ENCODE assay signal across 12 mouse cellular contexts in genomic region chr5:45472880-45473450, GRCm38 (mm10). TPM values are rescaled to one million over a fixed set of nuclear protein-coding genes. Genes with fewer than 3 reads are reported as not detected.
DNase-seq lines count a peak whose midpoint lies in the region; ATAC-seq and TF ChIP-seq lines count a peak whose summit lies in the region.
"Had no signal": no experiment of that assay in that cellular context is flagged by ENCODE, and none has a peak within 500 bp of the region (broad histone marks: within the 10 kb centered on the region; RNA-seq: fewer than 3 reads in every experiment).

No protein-coding gene starts in this region.

- H3K27ac ChIP-seq in forebrain, embryonic 16.5 days (ENCODE audit: low read length) = no peak overlapping the region
- no peak overlapping the region for H3K27ac ChIP-seq in forebrain, embryonic 12.5 days
- H3K27ac ChIP-seq in midbrain, embryonic 15.5 days = no peak overlapping the region
- no peak overlapping the region for H3K27ac ChIP-seq in midbrain, embryonic 16.5 days (ENCODE audit: low read length)
- peak overlapping the region; percentile 61; the same call in 1 of the 2 replicates for H3K27ac ChIP-seq in cortical plate, adult 2 months (ENCODE audit: insufficient read depth, low read length)

- H3K4me1 ChIP-seq in forebrain, embryonic 16.5 days (replicated peaks; ENCODE audit: control insufficient read depth, insufficient read depth, low read length) = peaks cover 12% of the 10 kb centered on the region
- peaks cover 8% of the 10 kb centered on the region for H3K4me1 ChIP-seq in forebrain, embryonic 12.5 days
- H3K4me1 ChIP-seq in midbrain, embryonic 15.5 days = no peaks in the 10 kb centered on the region
- no peaks in the 10 kb centered on the region; the same call in 1 of the 2 replicates for H3K4me1 ChIP-seq in midbrain, embryonic 16.5 days (ENCODE audit: control insufficient read depth, insufficient read depth, low read length)
- 0 out of 2 replicates have a peak, but pooled peaks cover 3% of the 10 kb centered on the region for H3K4me1 ChIP-seq in cortical plate, adult 2 months (ENCODE audit: control insufficient read depth, insufficient read depth, low read length)

- no peak overlapping the region for H3ac ChIP-seq in myocyte (ENCODE audit: control insufficient read depth, insufficient read length)

- TF ChIP-seq CTCF in cortical plate, adult 2 months (IDR thresholded peaks at IDR 0.05; ENCODE audit: extremely low read depth, insufficient read depth, low read length) = no peak

- no peaks in the 10 kb centered on the region for H3K36me3 ChIP-seq in forebrain, embryonic 16.5 days (ENCODE audit: control insufficient read depth, insufficient read depth)
- no peaks in the 10 kb centered on the region for H3K36me3 ChIP-seq in forebrain, embryonic 12.5 days (replicated peaks)
- H3K36me3 ChIP-seq in midbrain, embryonic 15.5 days (replicated peaks) = no peaks in the 10 kb centered on the region
- no peaks in the 10 kb centered on the region for H3K36me3 ChIP-seq in midbrain, embryonic 16.5 days (ENCODE audit: control insufficient read depth, insufficient read depth, low read length)
- H3K36me3 ChIP-seq in myocyte (ENCODE audit: control insufficient read depth, insufficient read depth) = no peaks in the 10 kb centered on the region

- no peak for DNase-seq in kidney, adult 8-10 months
- DNase-seq in kidney, postnatal 36 days = no peak
- DNase-seq: cerebellum, postnatal 36 days; thymus, postnatal 14 days had no signal

- WGBS in forebrain, embryonic 16.5 days = 33% methylated on average over 7 of the region's 7 CpGs
- 51% methylated on average over 7 of the region's 7 CpGs for WGBS in forebrain, embryonic 12.5 days
- 49% methylated on average over 7 of the region's 7 CpGs for WGBS in midbrain, embryonic 15.5 days
- 53% methylated on average over 7 of the region's 7 CpGs for WGBS in midbrain, embryonic 16.5 days

- TF ChIP-seq POLR2A in cortical plate, adult 2 months (IDR thresholded peaks at IDR 0.05; ENCODE audit: extremely low read depth, insufficient read depth, low read length) = no peak
- TF ChIP-seq POLR2A in myocyte (IDR thresholded peaks at IDR 0.05; ENCODE audit: insufficient read length, low read depth) = no peak

- H3K27me3 ChIP-seq in forebrain, embryonic 16.5 days (replicated peaks; ENCODE audit: control insufficient read depth, insufficient read depth, low read length) = no peaks in the 10 kb centered on the region
- H3K27me3 ChIP-seq in forebrain, embryonic 12.5 days = peaks cover 13% of the 10 kb centered on the region; the same call in 1 of the 2 replicates
- 0 out of 2 replicates have a peak, but pooled peaks cover 3% of the 10 kb centered on the region for H3K27me3 ChIP-seq in midbrain, embryonic 15.5 days (replicated peaks)
- no peaks in the 10 kb centered on the region for H3K27me3 ChIP-seq in midbrain, embryonic 16.5 days (ENCODE audit: control insufficient read depth, insufficient read depth, low read depth, low read length)
- H3K27me3 ChIP-seq in myocyte (ENCODE audit: control insufficient read depth, insufficient read depth, insufficient read length) = no peaks in the 10 kb centered on the region

- peak; percentile 53 for ATAC-seq in forebrain, embryonic 16.5 days
- no peak for ATAC-seq in forebrain, embryonic 12.5 days (ENCODE audit: low FRiP score)
- no peak for ATAC-seq in midbrain, embryonic 15.5 days (replicated peaks)
- ATAC-seq in midbrain, embryonic 16.5 days = no peak

- H3K4me2 ChIP-seq in forebrain, embryonic 16.5 days (ENCODE audit: low read length) = no peak overlapping the region
- H3K4me2 ChIP-seq in forebrain, embryonic 12.5 days = no peak overlapping the region
- H3K4me2 ChIP-seq in midbrain, embryonic 15.5 days = no peak overlapping the region
- H3K4me2 ChIP-seq in midbrain, embryonic 16.5 days (ENCODE audit: low read length) = no peak overlapping the region
- H3K4me2 ChIP-seq in myocyte (ENCODE audit: low read depth) = peak overlapping the region; percentile 77

- H3K9me3 ChIP-seq in forebrain, embryonic 16.5 days (ENCODE audit: control insufficient read depth, low read length) = no peaks in the 10 kb centered on the region
- H3K9me3 ChIP-seq in forebrain, embryonic 12.5 days = no peaks in the 10 kb centered on the region
- H3K9me3 ChIP-seq in midbrain, embryonic 15.5 days = no peaks in the 10 kb centered on the region
- no peaks in the 10 kb centered on the region for H3K9me3 ChIP-seq in midbrain, embryonic 16.5 days (replicated peaks; ENCODE audit: control insufficient read depth, low read length, poor library complexity, severe bottlenecking)

- H3K79me2 ChIP-seq in myocyte (ENCODE audit: control insufficient read depth, insufficient read depth) = no peaks in the 10 kb centered on the region

- no peak overlapping the region for H3K4me3 ChIP-seq in forebrain, embryonic 16.5 days (replicated peaks; ENCODE audit: low read length)
- H3K4me3 ChIP-seq in forebrain, embryonic 12.5 days (replicated peaks) = no peak overlapping the region
- H3K4me3 ChIP-seq in midbrain, embryonic 15.5 days = no peak overlapping the region
- no peak overlapping the region for H3K4me3 ChIP-seq in midbrain, embryonic 16.5 days (ENCODE audit: low read depth, low read length)
- no peak overlapping the region for H3K4me3 ChIP-seq in cortical plate, adult 2 months (ENCODE audit: insufficient read depth, low read length)
- H3K4me3 ChIP-seq in myocyte = no peak overlapping the region

- no peak overlapping the region for H3K9ac ChIP-seq in forebrain, embryonic 16.5 days (replicated peaks; ENCODE audit: low read depth, low read length)
- H3K9ac ChIP-seq in forebrain, embryonic 12.5 days = no peak overlapping the region
- peak overlapping the region; percentile 12; the same call in 1 of the 2 replicates for H3K9ac ChIP-seq in midbrain, embryonic 15.5 days
- H3K9ac ChIP-seq in midbrain, embryonic 16.5 days (ENCODE audit: low read depth, low read length) = no peak overlapping the region

TF ChIP-seq in myocyte, 11 proteins besides CTCF, POLR2A, EP300 and RAD21:
- no peak for TF ChIP-seq E2F4 (IDR thresholded peaks at IDR 0.05; ENCODE audit: insufficient read depth)
- no peak for TF ChIP-seq TCF3 (IDR thresholded peaks at IDR 0.05; ENCODE audit: insufficient read length, low read depth)
- TF ChIP-seq CEBPB (IDR thresholded peaks at IDR 0.05; ENCODE audit: insufficient read depth, poor library complexity, severe bottlenecking) = no peak; the same call in 1 of the 2 replicates
- TF ChIP-seq MAX (IDR thresholded peaks at IDR 0.05; ENCODE audit: low read depth) = no peak
- TF ChIP-seq USF1 (IDR thresholded peaks at IDR 0.05; ENCODE audit: low read depth) = no peak
- TF ChIP-seq REST (IDR thresholded peaks at IDR 0.05; ENCODE audit: insufficient read depth, insufficient read length) = no peak
- no peak for TF ChIP-seq POLR2AphosphoS2 (IDR thresholded peaks at IDR 0.05; ENCODE audit: insufficient read length, low read depth)
- no peak for TF ChIP-seq MYOG (IDR thresholded peaks at IDR 0.05; ENCODE audit: control insufficient read depth in 1 of 3, insufficient read depth in 1 of 3, insufficient read length in 2 of 3, low read depth in 2 of 3)
- no peak for TF ChIP-seq MYOD1 (IDR thresholded peaks at IDR 0.05; ENCODE audit: control insufficient read depth in 1 of 3, insufficient read length in 2 of 3, low read depth in 2 of 3)
- TF ChIP-seq TCF12 (IDR thresholded peaks at IDR 0.05; ENCODE audit: insufficient read depth, poor library complexity, severe bottlenecking) = no peak
- no peak for TF ChIP-seq SRF (IDR thresholded peaks at IDR 0.05; ENCODE audit: control insufficient read depth, insufficient read length, low read depth)

RNA-seq across cellular contexts. Expression of gene Clrn2, which starts 19.4 kb away (rescaled TPM):
- polyA plus RNA-seq in forebrain, embryonic 16.5 days (2015; fragmentation: Nextera tagmentation; extraction: Ambion mirVana) = not detected in 2 replicates
- not detected in 2 replicates for polyA plus RNA-seq in forebrain, embryonic 12.5 days (2016; fragmentation: Nextera tagmentation; extraction: Ambion mirVana)
- polyA plus RNA-seq in midbrain, embryonic 15.5 days (2015; fragmentation: Nextera tagmentation; extraction: Ambion mirVana) = 0.18 and 0.50 TPM in 2 replicates
- 0.33 TPM in 1 of 2 replicates, not detected in the other for polyA plus RNA-seq in midbrain, embryonic 16.5 days (2015; fragmentation: Nextera tagmentation; extraction: Ambion mirVana)
- polyA plus RNA-seq in cortical plate, adult 2 months (2012; rRNA removed) = 0.25 and 0.52 TPM in 2 replicates
- not detected for polyA plus RNA-seq in myocyte (2012; fragmentation: generic; extraction: Trizol)
- polyA plus RNA-seq: neural tube, embryonic 14.5 days; small intestine, adult 2 months had no signal

RNA-seq across cellular contexts. Expression of gene Lap3, which starts 20.2 kb away (rescaled TPM):
- polyA plus RNA-seq in forebrain, embryonic 16.5 days (2015; fragmentation: Nextera tagmentation; extraction: Ambion mirVana) = 35.4 and 41.9 TPM in 2 replicates
- polyA plus RNA-seq in forebrain, embryonic 12.5 days (2016; fragmentation: Nextera tagmentation; extraction: Ambion mirVana) = 67.2 and 67.7 TPM in 2 replicates
- 28.7 and 29.9 TPM in 2 replicates for polyA plus RNA-seq in midbrain, embryonic 15.5 days (2015; fragmentation: Nextera tagmentation; extraction: Ambion mirVana)
- polyA plus RNA-seq in midbrain, embryonic 16.5 days (2015; fragmentation: Nextera tagmentation; extraction: Ambion mirVana) = 28.8 and 31.6 TPM in 2 replicates
- 50.7 and 57.8 TPM in 2 replicates for polyA plus RNA-seq in cortical plate, adult 2 months (2012; rRNA removed)
- polyA plus RNA-seq in myocyte (2012; fragmentation: generic; extraction: Trizol) = 70.5 TPM

RNA-seq across cellular contexts. Expression of gene Qdpr, which starts 22.9 kb away (rescaled TPM):
- polyA plus RNA-seq in forebrain, embryonic 16.5 days (2015; fragmentation: Nextera tagmentation; extraction: Ambion mirVana) = 107 and 108 TPM in 2 replicates
- 102 TPM in 2 replicates for polyA plus RNA-seq in forebrain, embryonic 12.5 days (2016; fragmentation: Nextera tagmentation; extraction: Ambion mirVana)
- polyA plus RNA-seq in midbrain, embryonic 15.5 days (2015; fragmentation: Nextera tagmentation; extraction: Ambion mirVana) = 110 and 132 TPM in 2 replicates
- polyA plus RNA-seq in midbrain, embryonic 16.5 days (2015; fragmentation: Nextera tagmentation; extraction: Ambion mirVana) = 112 and 127 TPM in 2 replicates
- polyA plus RNA-seq in cortical plate, adult 2 months (2012; rRNA removed) = 304 and 318 TPM in 2 replicates
- polyA plus RNA-seq in myocyte (2012; fragmentation: generic; extraction: Trizol) = 62.4 TPM

RNA-seq across cellular contexts. Expression of gene Med28, which starts 47.1 kb away (rescaled TPM):
- 269 and 289 TPM in 2 replicates for polyA plus RNA-seq in forebrain, embryonic 16.5 days (2015; fragmentation: Nextera tagmentation; extraction: Ambion mirVana)
- 285 and 297 TPM in 2 replicates for polyA plus RNA-seq in forebrain, embryonic 12.5 days (2016; fragmentation: Nextera tagmentation; extraction: Ambion mirVana)
- 251 and 261 TPM in 2 replicates for polyA plus RNA-seq in midbrain, embryonic 15.5 days (2015; fragmentation: Nextera tagmentation; extraction: Ambion mirVana)
- 265 and 266 TPM in 2 replicates for polyA plus RNA-seq in midbrain, embryonic 16.5 days (2015; fragmentation: Nextera tagmentation; extraction: Ambion mirVana)
- 128 and 130 TPM in 2 replicates for polyA plus RNA-seq in cortical plate, adult 2 months (2012; rRNA removed)
- 152 TPM for polyA plus RNA-seq in myocyte (2012; fragmentation: generic; extraction: Trizol)
